Mouse (Mus musculus) adrenal gland, adult 2 months (tissue): Measurements from ENCODE around the gene Gm1673. TPM values are rescaled to one million over a fixed set of nuclear protein-coding genes. Genes with fewer than 3 reads are reported as not detected.
"Not testable (repeated sequence)": the region's sequence is repeated elsewhere in the genome, so short reads cannot be mapped to it uniquely, and the experiment has no call there.

Source experiments
- DNase-seq: peaks from one replicate; pipeline ENCODE4 v3.0.0; 2021
- long read RNA-seq: library from polyadenylated mRNA; stranded (forward); transcript quantifications from one replicate; pipeline ENCODE4 v2.0.0, GENCODE M21; 2021
- polyA plus RNA-seq: library from polyadenylated mRNA; depleted of rRNA; stranded (reverse); fragments of >200 nt; gene quantifications from 2 replicates; pipeline ENCODE4 v1.2.3, GENCODE M21; 2012; rRNA removed
- total RNA-seq, 2 experiments: library from RNA; stranded (reverse); gene quantifications; 2 replicates each; pipeline ENCODE4 v1.2.3; 2021

The Gm1673 gene
- total RNA-seq = 10 to 100 TPM; 15.7 to 36.8 TPM
- polyA plus RNA-seq = 219 and 360 TPM in 2 replicates
- long read RNA-seq, transcript Gm1673-201 (4 exons, 477 nt) = minor isoform, 12 of 47 reads
- long read RNA-seq, transcript Gm1673-203 (4 exons, 511 nt) = major isoform, 25 of 47 reads
- long read RNA-seq, transcript Gm1673-205 (3 exons, 661 nt) = minor isoform, 6 of 47 reads
- long read RNA-seq, partial matches to known transcripts = 1 of 47 reads
- long read RNA-seq, other reads (novel, unspliced or antisense) = 2 of 47 reads

GRCm38 (mm10) chr5:33983309-33984121, at the start of gene Gm1673:
Gene Gm1673 (plus strand): TSS chr5:33983433.
- DNase-seq = peak; percentile 93

GRCm38 (mm10) chr5:33934081-33934480, 49.2 kb upstream of the Gm1673 start:
- no peak for DNase-seq

- no peak for DNase-seq
Observed at GRCm38 (mm10) chr5:33934877-33935276, 48.4 kb upstream of the Gm1673 start.

- no peak for DNase-seq
Observed at GRCm38 (mm10) chr5:33935700-33936111, 47.5 kb upstream of the Gm1673 start.

- peak; percentile 100 for DNase-seq
Observed at GRCm38 (mm10) chr5:33936120-33936707, 47.0 kb upstream of the Gm1673 start, which contains the start of gene Nelfa. Gene Nelfa (minus strand): TSS chr5:33936413.

GRCm38 (mm10) chr5:33937230-33937629, 46.0 kb upstream of the Gm1673 start:
- no peak for DNase-seq

GRCm38 (mm10) chr5:33938448-33938847, 44.8 kb upstream of the Gm1673 start:
- no peak for DNase-seq

GRCm38 (mm10) chr5:33947035-33947434, 36.2 kb upstream of the Gm1673 start:
- DNase-seq = not testable (repeated sequence)

- DNase-seq = no peak
Observed at GRCm38 (mm10) chr5:33948314-33948713, 34.9 kb upstream of the Gm1673 start.

GRCm38 (mm10) chr5:33953471-33954185, 29.6 kb upstream of the Gm1673 start:
- DNase-seq = no peak

GRCm38 (mm10) chr5:33954354-33954753, 28.9 kb upstream of the Gm1673 start:
- DNase-seq = peak; percentile 68

GRCm38 (mm10) chr5:33955868-33956267, 27.4 kb upstream of the Gm1673 start:
- peak; percentile 79 for DNase-seq

- no peak for DNase-seq
Observed at GRCm38 (mm10) chr5:33959382-33959781, 23.9 kb upstream of the Gm1673 start.

GRCm38 (mm10) chr5:33974736-33975135, 8.5 kb upstream of the Gm1673 start:
- DNase-seq = no peak

- no peak for DNase-seq
Observed at GRCm38 (mm10) chr5:33976267-33976666, 7.0 kb upstream of the Gm1673 start.

- peak; percentile 49 for DNase-seq
Observed at GRCm38 (mm10) chr5:33982731-33983259, 438 bp upstream of the Gm1673 start.

- DNase-seq = peak; percentile 79
Observed at GRCm38 (mm10) chr5:33994671-33995625, 11.7 kb downstream of the Gm1673 start.

GRCm38 (mm10) chr5:33995843-33996693, 12.8 kb downstream of the Gm1673 start, which contains the start of gene Nat8l:
Gene Nat8l (plus strand): TSS chr5:33995984.
- peak; percentile 63 for DNase-seq

GRCm38 (mm10) chr5:33996694-33997045, 13.4 kb downstream of the Gm1673 start:
- DNase-seq = no peak
